Mouse (Mus musculus): ENCODE data around the gene Map2k7.
A peak's percentile ranks its signal among the peaks of the same experiment; 100 is the strongest.

Gene Map2k7

GRCm38 (mm10) chr8:4238434-4239192, at the start of gene Map2k7, which contains the start of gene Gm49320:
Gene Map2k7, plus strand, starts transcription at chr8:4238740.
Gene Gm49320, plus strand, starts transcription at chr8:4238865.
- DNase-seq: peak; percentile 100

GRCm38 (mm10) chr8:4189031-4189722, 49.4 kb upstream of the Map2k7 start:
- DNase-seq: no peak

GRCm38 (mm10) chr8:4192305-4192704, 46.2 kb upstream of the Map2k7 start:
- DNase-seq: no peak

- DNase-seq: peak; percentile 98
Observed at GRCm38 (mm10) chr8:4192807-4193587, 45.5 kb upstream of the Map2k7 start.

GRCm38 (mm10) chr8:4193588-4193894, 45.0 kb upstream of the Map2k7 start:
- DNase-seq: no peak

GRCm38 (mm10) chr8:4201321-4201720, 37.2 kb upstream of the Map2k7 start:
- DNase-seq: no peak

GRCm38 (mm10) chr8:4205246-4206123, 33.1 kb upstream of the Map2k7 start:
- DNase-seq: no peak

GRCm38 (mm10) chr8:4206182-4207015, 32.1 kb upstream of the Map2k7 start:
- no peak for DNase-seq

GRCm38 (mm10) chr8:4207016-4207350, 31.6 kb upstream of the Map2k7 start:
- no peak for DNase-seq

GRCm38 (mm10) chr8:4211097-4211496, 27.4 kb upstream of the Map2k7 start:
- DNase-seq: no peak

GRCm38 (mm10) chr8:4212809-4213209, 25.7 kb upstream of the Map2k7 start:
- no peak for DNase-seq

- DNase-seq: peak; percentile 96
Observed at GRCm38 (mm10) chr8:4213210-4214005, 25.1 kb upstream of the Map2k7 start.

- DNase-seq: peak; percentile 96
Observed at GRCm38 (mm10) chr8:4214006-4214980, 24.2 kb upstream of the Map2k7 start.

GRCm38 (mm10) chr8:4216296-4216695, 22.2 kb upstream of the Map2k7 start:
- DNase-seq: no peak

GRCm38 (mm10) chr8:4216791-4217621, 21.5 kb upstream of the Map2k7 start, which contains the start of gene Prr36:
Gene Prr36, minus strand, starts transcription at chr8:4217459.
- DNase-seq: no peak

GRCm38 (mm10) chr8:4219617-4220016, 18.9 kb upstream of the Map2k7 start:
- no peak for DNase-seq

GRCm38 (mm10) chr8:4222059-4222458, 16.5 kb upstream of the Map2k7 start:
- DNase-seq: no peak

- peak; percentile 61 for DNase-seq
Observed at GRCm38 (mm10) chr8:4226323-4226722, 12.2 kb upstream of the Map2k7 start.
